Mouse (Mus musculus): Measurements from ENCODE around the gene Tmem50b.

DNA sequence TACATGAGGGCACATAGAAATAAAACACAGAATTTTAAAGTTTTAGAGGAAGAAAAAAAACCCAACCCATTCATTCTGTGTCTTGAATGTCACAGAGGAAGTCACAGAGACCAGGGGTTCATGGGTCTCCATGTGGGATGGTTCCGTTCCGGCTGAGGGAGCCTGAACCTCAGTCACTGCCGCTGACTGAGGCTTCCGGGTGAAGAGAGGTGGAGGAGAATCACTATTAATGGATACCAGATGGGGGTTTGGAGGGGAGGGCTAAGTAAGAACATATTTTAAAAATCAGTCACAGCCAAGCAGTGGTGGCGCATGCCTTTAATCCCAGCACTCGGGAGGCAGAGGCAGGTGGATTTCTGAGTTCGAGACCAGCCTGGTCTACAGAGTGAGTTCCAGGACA, 40.4 kb downstream of the Tmem50b start:
- TF ChIP-seq POLR2A (IDR thresholded peaks at IDR 0.05; ENCODE audit: borderline replicate concordance, insufficient read depth, low read length): no peak
- TF ChIP-seq CTCF (IDR thresholded peaks at IDR 0.05; ENCODE audit: borderline replicate concordance, insufficient read depth, low read depth, low read length): no peak

Measured in cerebellum, adult 2 months (tissue).